Mouse (Mus musculus): ENCODE data around the gene C1qtnf4.
A peak's percentile ranks its signal among the peaks of the same experiment; 100 is the strongest.

GRCm38 (mm10) chr2:90917233-90917998 is 31.8 kb downstream of the C1qtnf4 start:
- TF ChIP-seq CTCF (IDR thresholded peaks at IDR 0.05; ENCODE audit: extremely low read depth, insufficient read depth, insufficient read length, insufficient replicate concordance) (no peak), POLR2A (IDR thresholded peaks at IDR 0.05; ENCODE audit: low read depth, low read length) (peak; percentile 12; the same call in 1 of the 2 replicates)
